ENCODE assay signal across 8 mouse cellular contexts in the genomic region with DNA sequence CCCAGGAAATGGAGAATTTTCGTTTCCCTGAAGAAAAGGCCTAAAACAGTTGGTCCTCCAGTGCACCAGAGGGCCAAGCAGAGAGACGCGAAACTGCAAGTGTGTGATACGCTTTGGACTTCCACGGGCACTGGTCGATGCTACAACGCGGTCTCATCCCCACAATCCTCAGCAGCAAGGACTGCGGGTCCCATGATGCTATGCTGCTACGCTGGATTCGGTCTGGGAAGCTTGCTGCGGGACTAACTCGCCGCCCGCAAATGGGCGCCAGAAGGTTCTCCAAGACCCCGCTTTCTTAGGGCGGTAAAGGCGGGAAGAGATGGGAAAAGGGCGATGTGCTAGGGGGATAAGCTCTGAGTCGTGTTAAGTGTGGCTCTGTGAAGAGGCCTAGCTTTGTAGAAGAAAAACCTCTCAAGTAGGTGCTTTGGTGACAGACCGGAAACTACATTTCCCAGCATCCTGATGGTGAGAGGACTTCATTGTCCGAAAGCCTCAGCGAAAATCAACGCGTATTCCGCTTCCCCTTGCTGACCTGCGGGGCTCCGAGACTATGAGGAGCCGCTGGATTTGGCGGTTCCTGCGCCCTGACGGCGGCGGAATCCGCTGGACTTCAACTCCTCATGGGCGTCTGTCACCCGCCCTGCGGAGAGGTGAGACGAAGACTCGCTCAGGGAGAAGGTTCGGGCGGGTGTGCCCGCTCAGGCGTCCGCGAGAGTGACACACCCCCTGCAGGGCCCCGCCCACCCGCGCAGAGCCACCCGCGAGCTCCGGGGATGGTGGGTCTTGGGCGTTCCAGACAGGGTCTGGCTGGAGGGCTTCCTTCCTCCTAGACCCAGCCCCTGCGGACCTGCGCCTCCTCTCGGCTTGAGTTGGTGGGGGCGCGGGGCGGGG. TPM values are rescaled to one million over a fixed set of nuclear protein-coding genes. Genes with fewer than 3 reads are reported as not detected.
DNase-seq lines count a peak whose midpoint lies in the region; ATAC-seq and TF ChIP-seq lines count a peak whose summit lies in the region.

A gene (plus strand): TSS at position 164 of the 891 bp plus-strand sequence.

- H3K36me3 ChIP-seq in lung, embryonic 14.5 days (ENCODE audit: insufficient read depth): peaks cover 9% of the 10 kb centered on the region; the same call in 1 of the 2 replicates

- peak; percentile 90 for DNase-seq in NIH3T3 (ENCODE audit: low read depth)
- peak; percentile 93 for DNase-seq in cerebellum, adult 9-11 months
- peak; percentile 91 to 93 for DNase-seq in layer of hippocampus, adult 8-10 months (ENCODE audit: low spot score in 2 of 2)
- DNase-seq in lung, embryonic 14.5 days: peak; percentile 96
- DNase-seq in testis, postnatal 14 days (ENCODE audit: low spot score): peak; percentile 91

- H3K4me1 ChIP-seq in lung, embryonic 14.5 days (ENCODE audit: insufficient read depth): no peaks in the 10 kb centered on the region

- H3K27ac ChIP-seq in lung, embryonic 14.5 days (ENCODE audit: low read depth): peak within 1 kb of the TSS; percentile 97

- no peaks in the 10 kb centered on the region for H3K27me3 ChIP-seq in lung, embryonic 14.5 days (ENCODE audit: insufficient read depth, low read length)

- ATAC-seq in frontal cortex, adult (ENCODE audit: low TSS enrichment): peak; percentile 98
- peak; percentile 94 to 96 for ATAC-seq in hematopoietic stem cell, adult 5-6 weeks (replicated peaks in 1 of 2; ENCODE audit: insufficient read depth in 1 of 2, low FRiP score in 2 of 2, low TSS enrichment in 1 of 2, low read depth in 1 of 2, poor library complexity in 2 of 2, severe bottlenecking in 2 of 2)
- peak; percentile 99 for ATAC-seq in lung, embryonic 14.5 days (ENCODE audit: insufficient read depth)
- peak; percentile 92 for ATAC-seq in neutrophil, adult 5-6 weeks (ENCODE audit: extremely low read depth, insufficient number of reproducible peaks, low FRiP score, poor library complexity, severe bottlenecking)

- H3K9me3 ChIP-seq in lung, embryonic 14.5 days (ENCODE audit: low read depth, low read length): no peaks in the 10 kb centered on the region

- H3K4me2 ChIP-seq in lung, embryonic 14.5 days: peak within 1 kb of the TSS; percentile 69

- H3K9ac ChIP-seq in lung, embryonic 14.5 days: peak within 1 kb of the TSS; percentile 72

- peak; percentile 42 for TF ChIP-seq CTCF in lung, embryonic 14.5 days (IDR thresholded peaks at IDR 0.05; ENCODE audit: low read depth)

- under 1% methylated on average over 60 of the region's 60 CpGs for WGBS in lung, embryonic 14.5 days

- peak within 1 kb of the TSS; percentile 68 for H3K4me3 ChIP-seq in lung, embryonic 14.5 days (ENCODE audit: low read depth, low read length)

RNA-seq across cellular contexts. Expression of the gene that starts here (rescaled TPM):
- 42.5 and 46.5 TPM in 2 replicates for total RNA-seq in hematopoietic stem cell, adult 5-6 weeks (2017)
- 10 to 100 TPM; 14.8 to 16.6 (median 15.5) TPM for total RNA-seq in layer of hippocampus, adult 8-10 months (2022)
- polyA plus RNA-seq in lung, embryonic 14.5 days (2014; fragmentation: Nextera tagmentation; extraction: Ambion mirVana): 44.9 and 46.2 TPM in 2 replicates
- 7.3 and 8.5 TPM in 2 replicates for total RNA-seq in neutrophil, adult 5-6 weeks (2017)

Comparison
In these comparisons a context has a peak if more than half of its experiments do, and no peak if none do; other contexts are left out.
1. Peak in every context shown above with its lines: DNase-seq, ATAC-seq, H3K4me3 ChIP-seq and H3K27ac ChIP-seq.